Mouse (Mus musculus) heart, adult 18-20 months (tissue): ENCODE data around the gene Evi2a. TPM values are rescaled to one million over a fixed set of nuclear protein-coding genes. Genes with fewer than 3 reads are reported as not detected.

Experiments
- DNase-seq, 2 experiments: peaks; one replicate each; pipeline ENCODE4 v3.0.0; 2021 to 2022; ENCODE audit warnings: mixed read lengths in 1 of 2
- long read RNA-seq, 2 experiments: library from polyadenylated mRNA; stranded (forward); transcript quantifications; one replicate each; pipeline ENCODE4 v2.0.0; 2021
- total RNA-seq, 2 experiments: library from RNA; stranded (reverse); gene quantifications; 2 replicates each; pipeline ENCODE4 v1.2.3; 2021

Gene Evi2a
- 1 to 10 TPM; 1.5 to 1.6 TPM for total RNA-seq
- long read RNA-seq, experiment 1, partial matches to known transcripts = 0 of 2 reads
- long read RNA-seq, experiment 1, other reads (novel, unspliced or antisense) = 2 of 2 reads
- long read RNA-seq, experiment 2 = 0 reads

- peak; percentile 53 to 74 for DNase-seq
Measured at GRCm38 (mm10) chr11:79530333-79530761, at the start of gene Evi2a, which contains the start of gene Evi2. TSS of gene Evi2a (minus strand) at chr11:79530609. TSS of gene Evi2 (minus strand) at chr11:79530589.

GRCm38 (mm10) chr11:79577741-79578140 lies 47.3 kb upstream of the Evi2a start:
- peak; percentile 63 to 86 for DNase-seq

DNA sequence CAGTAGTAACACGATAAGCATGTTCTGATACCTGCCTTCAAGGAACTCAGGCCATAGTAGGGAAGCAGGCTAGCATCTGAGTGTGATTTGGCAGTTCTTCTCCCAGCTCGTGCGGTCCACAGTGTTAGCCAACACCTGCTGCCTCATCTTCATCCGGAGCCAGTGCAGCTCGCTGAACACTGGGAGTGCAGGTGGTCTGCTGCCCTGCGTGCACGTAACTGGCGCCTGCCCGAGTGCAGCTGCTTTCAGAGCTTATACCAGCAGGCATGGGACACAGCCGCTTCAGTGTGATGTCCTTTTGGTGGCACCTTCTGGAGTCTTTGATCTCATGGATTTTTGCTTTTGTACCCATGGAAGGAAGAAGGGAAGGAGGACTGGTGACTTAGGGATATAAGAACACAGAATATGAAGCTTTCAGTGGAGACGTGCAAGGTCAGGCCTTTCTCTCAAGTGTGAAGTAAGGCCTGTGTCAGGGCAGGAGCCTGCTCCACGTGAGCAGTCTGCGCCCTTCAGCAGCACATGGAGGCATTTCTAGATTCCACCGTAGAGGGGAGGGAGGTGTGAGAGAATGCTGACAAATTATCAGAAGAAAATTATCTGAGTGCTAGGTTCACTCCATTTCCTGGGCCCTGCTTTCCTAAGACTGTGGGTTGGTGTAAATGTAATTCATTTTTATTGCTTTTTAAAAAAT lies 45.1 kb upstream of the Evi2a start:
- no peak for DNase-seq

GRCm38 (mm10) chr11:79573836-79574235 lies 43.4 kb upstream of the Evi2a start:
- peak in 1 of 2 experiments; percentile 11 for DNase-seq

GRCm38 (mm10) chr11:79570319-79570718 lies 39.9 kb upstream of the Evi2a start:
- DNase-seq = no peak

DNA sequence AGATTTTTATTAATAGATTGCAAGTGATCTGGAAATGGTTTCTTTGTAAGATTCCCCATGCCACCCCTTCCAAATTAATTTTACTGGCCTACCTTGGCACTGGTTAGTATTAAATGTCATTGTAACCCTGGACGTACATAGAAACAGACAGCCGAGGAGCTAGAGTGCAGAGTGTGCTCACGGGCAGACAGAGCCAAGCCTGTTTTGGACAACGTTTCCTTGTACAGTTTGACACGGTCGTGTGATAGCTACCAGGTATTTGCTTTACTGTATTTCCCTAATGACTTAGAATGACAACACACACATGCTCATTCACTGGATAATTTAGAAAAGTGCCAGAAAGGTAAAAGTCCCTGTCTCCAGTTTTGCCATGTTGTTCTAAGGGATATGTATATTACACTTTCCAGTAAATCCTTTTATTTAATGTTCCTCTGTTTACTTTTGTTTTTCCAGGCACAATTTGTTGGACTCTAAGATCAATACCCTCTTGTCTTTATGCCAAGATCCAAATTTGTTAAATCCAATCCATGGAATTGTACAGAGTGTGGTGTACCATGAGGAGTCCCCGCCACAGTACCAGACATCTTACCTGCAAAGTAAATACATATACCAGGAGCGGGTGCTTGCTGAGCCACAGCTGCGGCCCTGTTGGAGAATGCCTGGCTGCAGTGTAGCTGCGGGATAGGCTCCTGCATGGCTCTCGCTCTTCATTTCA lies 37.9 kb upstream of the Evi2a start:
- DNase-seq = no peak

- DNase-seq = no peak
Measured at GRCm38 (mm10) chr11:79566947-79567346, 36.5 kb upstream of the Evi2a start.

- DNase-seq = no peak
Measured at GRCm38 (mm10) chr11:79563493-79563892, 33.1 kb upstream of the Evi2a start.

GRCm38 (mm10) chr11:79560536-79560935 lies 30.1 kb upstream of the Evi2a start:
- DNase-seq = no peak

DNA sequence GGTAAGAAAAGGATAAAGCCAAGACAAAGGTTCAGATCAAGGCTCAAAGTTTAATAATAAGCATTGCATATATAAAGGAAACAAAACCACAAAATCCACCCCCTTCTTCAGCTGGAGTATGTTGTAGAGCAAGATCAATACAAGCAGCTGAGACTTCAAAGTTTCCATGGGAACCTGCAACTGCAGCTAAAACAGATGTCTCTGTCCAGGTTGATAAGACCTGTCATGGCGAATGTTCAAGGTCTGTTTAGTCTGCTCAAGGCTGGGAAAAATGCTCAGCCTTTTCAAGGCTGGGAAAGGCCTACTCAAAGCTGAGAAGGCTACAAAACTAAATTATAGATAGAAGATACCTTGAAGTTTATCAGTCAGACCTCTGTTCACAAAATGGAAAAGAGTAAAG lies 22.2 kb upstream of the Evi2a start:
- no peak for DNase-seq

DNA sequence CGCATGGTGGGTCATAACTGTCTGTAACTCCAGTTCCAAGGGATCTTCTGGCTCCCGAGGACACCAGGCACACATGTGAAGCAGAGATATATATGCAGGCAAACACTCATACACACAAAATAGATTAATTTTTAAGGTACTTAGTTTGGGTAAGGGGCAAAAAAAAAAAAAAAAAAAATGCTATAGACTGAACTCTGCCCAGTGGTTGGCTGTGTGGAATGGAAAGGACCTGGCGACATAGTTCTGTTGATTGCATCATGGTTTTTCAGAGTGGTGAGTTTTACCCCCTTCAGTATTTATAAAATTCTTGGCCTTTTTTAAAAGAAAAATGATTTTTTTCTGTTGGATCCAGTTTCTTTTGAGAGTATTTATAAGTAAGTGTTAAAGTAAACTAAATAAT lies 5.9 kb upstream of the Evi2a start:
- no peak for DNase-seq

- no peak for DNase-seq
Measured at GRCm38 (mm10) chr11:79535554-79535953, 5.1 kb upstream of the Evi2a start.

- DNase-seq = peak; percentile 68 to 71
Measured at GRCm38 (mm10) chr11:79533950-79534690, 3.7 kb upstream of the Evi2a start.

- no peak for DNase-seq
Measured at GRCm38 (mm10) chr11:79533311-79533710, 2.9 kb upstream of the Evi2a start.

DNA sequence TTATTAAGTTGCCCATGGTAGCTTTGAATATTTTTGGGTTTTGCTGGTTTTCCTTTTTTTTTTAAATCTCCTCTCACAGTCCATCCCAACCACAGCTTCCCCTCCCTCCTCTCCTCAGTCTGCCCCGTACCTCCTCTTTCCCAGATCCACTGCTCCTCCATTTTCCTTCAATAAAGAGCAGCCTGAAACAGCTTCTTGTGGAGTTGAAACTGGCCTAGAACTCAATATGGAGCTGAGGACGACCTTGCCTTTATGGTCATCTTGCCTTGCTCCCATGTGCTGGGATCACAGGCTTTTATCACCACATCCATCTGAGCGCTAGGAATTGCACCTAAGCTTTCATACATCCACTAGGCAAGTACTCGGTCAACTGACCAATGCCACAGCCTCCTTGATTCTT lies 1.1 kb upstream of the Evi2a start:
- no peak for DNase-seq

GRCm38 (mm10) chr11:79530774-79531173 lies 365 bp upstream of the Evi2a start:
- DNase-seq = peak; percentile 20 to 24

- no peak for DNase-seq
Measured at GRCm38 (mm10) chr11:79529736-79530135, 673 bp downstream of the Evi2a start.

- no peak for DNase-seq
Measured at GRCm38 (mm10) chr11:79529226-79529625, 1.2 kb downstream of the Evi2a start.

DNA sequence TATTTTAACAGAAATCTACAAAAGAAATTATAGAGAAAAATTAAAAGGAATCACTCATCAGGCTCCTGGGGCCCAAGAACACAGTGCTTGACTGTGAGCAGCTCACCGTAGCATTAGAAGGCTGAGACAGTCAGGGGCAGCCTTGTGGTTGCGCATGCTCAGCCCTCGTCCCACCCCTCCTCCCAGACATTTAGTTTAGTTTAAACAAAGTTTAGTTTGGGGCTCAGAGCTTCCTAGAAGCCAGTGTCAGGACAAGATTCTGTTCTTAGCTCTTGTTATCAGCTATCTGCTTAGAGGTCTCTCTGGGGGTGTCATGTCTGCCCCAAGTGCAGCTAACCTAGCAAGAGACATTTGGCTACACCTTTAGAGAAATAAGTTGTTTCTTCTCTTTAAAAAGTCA lies 1.8 kb downstream of the Evi2a start:
- peak in 1 of 2 experiments; percentile 17 for DNase-seq

DNA sequence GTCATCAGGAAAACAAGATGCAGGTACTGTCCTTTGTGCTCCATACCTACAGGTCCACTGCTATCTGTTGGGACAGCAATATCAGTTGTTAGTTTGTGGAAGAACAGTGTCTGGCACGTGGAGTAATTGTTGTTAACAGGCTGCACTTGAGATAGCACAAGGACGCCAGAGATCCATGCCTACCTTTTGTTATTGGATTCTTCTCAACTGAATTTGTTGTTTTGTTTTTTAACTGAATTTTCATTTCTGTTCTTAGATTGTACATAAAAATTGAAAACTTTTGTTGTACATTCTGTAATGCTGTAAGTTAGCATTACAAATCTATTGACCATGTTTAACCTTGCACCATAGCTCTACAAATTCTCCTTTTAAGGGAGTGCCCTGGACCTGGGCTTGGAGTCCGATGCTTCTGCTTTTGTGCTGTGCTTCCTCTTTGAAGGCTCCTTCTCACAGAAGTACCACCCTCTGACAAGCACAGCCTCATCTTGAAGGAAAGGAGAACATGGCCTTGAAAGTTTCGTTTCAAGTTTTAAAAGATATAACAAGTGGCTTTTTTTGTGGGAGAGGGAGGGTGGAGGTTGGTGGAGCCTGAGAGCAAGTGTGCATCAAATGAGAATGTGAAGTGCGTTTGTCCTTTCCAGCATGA lies 2.5 kb downstream of the Evi2a start:
- peak in 1 of 2 experiments; percentile 56 for DNase-seq

- peak; percentile 62 to 67 for DNase-seq
Measured at GRCm38 (mm10) chr11:79527015-79527738, 3.2 kb downstream of the Evi2a start.
